Mouse (Mus musculus) stomach, embryonic 14.5 days (tissue): Measurements from ENCODE around the gene Ip6k2. TPM values are rescaled to one million over a fixed set of nuclear protein-coding genes. Genes with fewer than 3 reads are reported as not detected.

Experiments
- ATAC-seq: fragments of 200-750 bp; cut with Nextera tagmentation; 2 replicates; pipeline ENCODE4 v1.8.0; 2017; ENCODE audit warnings: low read depth, moderate TSS enrichment; ENCODE audit not compliant: insufficient number of reproducible peaks, insufficient read depth, low FRiP score
- H3K27ac ChIP-seq: fragments of 300-500 bp; sonication (generic); 2 replicates; pipeline ENCODE4 v1.5.1; 2014; ENCODE audit warnings: mild to moderate bottlenecking, low read length, moderate library complexity, mixed read lengths
- H3K27me3 ChIP-seq: fragments of 300-500 bp; sonication (generic); 2 replicates; pipeline ENCODE4 v1.6.1; 2014; ENCODE audit warnings: low read length, control low read depth, mixed read lengths; ENCODE audit not compliant: control insufficient read depth, insufficient read depth
- H3K36me3 ChIP-seq: fragments of 300-500 bp; sonication (generic); 2 replicates; pipeline ENCODE4 v1.6.1; 2014; ENCODE audit warnings: mild to moderate bottlenecking, control low read depth, low read length, moderate library complexity, mixed read lengths; ENCODE audit not compliant: control insufficient read depth, insufficient read depth
- H3K4me1 ChIP-seq: fragments of 300-500 bp; sonication (generic); 2 replicates; pipeline ENCODE4 v1.6.1; 2014; ENCODE audit warnings: low read length, control low read depth, mixed read lengths; ENCODE audit not compliant: control insufficient read depth, insufficient read depth
- H3K4me2 ChIP-seq: fragments of 300-500 bp; sonication (generic); replicated peaks from 2 replicates; pipeline ENCODE4 v1.6.1; 2014; ENCODE audit warnings: low read depth, low read length, control low read depth
- H3K4me3 ChIP-seq: fragments of 300-500 bp; sonication (generic); 2 replicates; pipeline ENCODE4 v1.5.1; 2014; ENCODE audit warnings: low read depth, low read length, control low read depth
- H3K9ac ChIP-seq: fragments of 300-500 bp; sonication (generic); replicated peaks from 2 replicates; pipeline ENCODE4 v1.6.1; 2014; ENCODE audit warnings: low read depth, mild to moderate bottlenecking, control low read depth, low read length, moderate library complexity, mixed read lengths
- H3K9me3 ChIP-seq: fragments of 300-500 bp; sonication (generic); 2 replicates; pipeline ENCODE4 v1.6.1; 2016; ENCODE audit warnings: low read depth, low read length, control low read depth; ENCODE audit not compliant: control insufficient read depth
- WGBS: fragments of 180-500 bp; shearing (Covaris S2); extraction: QIAGEN DNeasy Blood & Tissue Kit; methylation state at CpG from one replicate; pipeline ENCODE4 v1.1.7; 2014; 5-methylcytosine and 5-hydroxymethylcytosine counted together
- polyA plus RNA-seq: library from polyadenylated mRNA; unstranded; fragments of >200 nt; fragmentation: Nextera tagmentation; extraction: Ambion mirVana; gene quantifications from 2 replicates; pipeline ENCODE4 v1.2.1, GENCODE M21; 2014

The Ip6k2 gene
- polyA plus RNA-seq = 118 and 123 TPM in 2 replicates

DNA sequence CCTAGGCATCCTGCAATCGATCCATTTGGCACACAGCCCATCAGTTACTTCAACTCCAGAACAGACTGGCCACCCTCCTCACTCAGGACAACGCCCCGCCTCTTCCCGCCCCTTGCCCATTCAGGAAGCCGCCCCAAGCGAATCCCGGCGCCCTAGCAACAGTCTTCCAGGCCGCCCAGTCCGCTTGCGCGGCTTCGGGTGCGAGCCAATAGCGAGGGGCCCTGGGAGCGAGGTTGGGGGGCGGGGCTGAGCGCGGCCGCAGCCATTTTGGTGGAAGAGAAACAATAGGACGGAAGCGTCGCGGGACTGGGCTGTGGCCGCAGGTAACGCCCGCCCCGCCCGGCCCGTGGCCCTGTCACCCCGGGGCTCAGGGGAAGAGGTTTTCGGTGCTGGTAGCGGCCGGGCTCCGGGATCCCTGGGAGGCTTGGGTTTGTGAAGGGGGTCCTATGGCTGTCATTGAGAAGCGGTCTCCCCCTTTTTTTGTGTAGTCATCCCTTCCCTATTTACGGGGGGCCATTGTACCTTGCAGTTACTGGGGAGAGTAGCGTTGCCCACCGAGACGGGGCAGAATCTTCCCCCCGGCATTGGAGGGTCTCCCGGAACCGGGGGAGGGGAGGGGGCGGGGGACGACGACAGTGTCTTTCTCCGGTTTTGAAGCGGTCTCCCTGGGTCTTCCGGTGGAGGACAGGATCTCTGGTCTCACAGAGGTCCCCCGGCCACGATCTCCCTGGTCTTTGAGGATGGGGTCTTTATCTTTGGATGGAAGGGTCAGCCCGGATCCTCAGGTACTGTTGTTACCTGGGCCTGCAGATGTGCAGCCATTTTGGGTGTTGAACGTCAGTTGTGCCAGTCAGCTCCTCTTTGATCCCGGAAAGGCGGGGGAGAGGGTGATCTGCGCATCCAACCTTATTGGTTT is at the start of gene Ip6k2:
Gene Ip6k2 (plus strand): TSS at position 249 of the 916 bp plus-strand sequence.
- Histone ChIP-seq H3K4me3 (peak within 1 kb of the TSS; percentile 88), H3K4me1 (peaks cover 16% of the 10 kb centered on the region; the same call in 1 of the 2 replicates), H3K9me3 (no peaks in the 10 kb centered on the region), H3K9ac (peak within 1 kb of the TSS; percentile 95), H3K27ac (peak within 1 kb of the TSS; percentile 77), H3K4me2 (peak within 1 kb of the TSS; percentile 64), H3K36me3 (no peaks in the 10 kb centered on the region), H3K27me3 (no peaks in the 10 kb centered on the region)
- WGBS = under 1% methylated on average over 56 of the region's 56 CpGs
- peak; percentile 98 for ATAC-seq

DNA sequence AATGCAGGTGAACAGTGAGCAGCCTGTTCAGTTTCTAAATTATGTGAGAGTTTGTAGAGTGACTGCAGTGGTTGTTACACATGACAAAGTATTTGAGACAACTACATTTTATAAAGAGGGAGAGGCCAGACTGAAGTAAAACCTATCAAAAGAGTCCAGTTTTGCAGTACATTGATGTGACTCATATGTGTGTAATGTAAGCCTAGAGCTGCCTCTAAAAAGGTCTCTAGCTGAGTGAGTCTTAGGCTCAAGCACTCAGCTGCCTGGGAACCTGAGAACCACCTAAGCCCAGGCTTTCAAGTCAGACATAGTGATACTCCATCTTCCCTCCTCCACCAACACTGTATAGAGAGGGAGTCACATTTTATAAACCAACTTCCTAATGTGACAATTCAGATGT is 49.0 kb upstream of the Ip6k2 start:
- Histone ChIP-seq H3K4me2 (no peak overlapping the region), H3K4me3 (no peak overlapping the region), H3K27ac (no peak overlapping the region), H3K9ac (no peak overlapping the region), H3K36me3 (peaks cover 5% of the 10 kb centered on the region), H3K27me3 (no peaks in the 10 kb centered on the region), H3K4me1 (no peaks in the 10 kb centered on the region), H3K9me3 (no peaks in the 10 kb centered on the region)
- ATAC-seq = no peak

DNA sequence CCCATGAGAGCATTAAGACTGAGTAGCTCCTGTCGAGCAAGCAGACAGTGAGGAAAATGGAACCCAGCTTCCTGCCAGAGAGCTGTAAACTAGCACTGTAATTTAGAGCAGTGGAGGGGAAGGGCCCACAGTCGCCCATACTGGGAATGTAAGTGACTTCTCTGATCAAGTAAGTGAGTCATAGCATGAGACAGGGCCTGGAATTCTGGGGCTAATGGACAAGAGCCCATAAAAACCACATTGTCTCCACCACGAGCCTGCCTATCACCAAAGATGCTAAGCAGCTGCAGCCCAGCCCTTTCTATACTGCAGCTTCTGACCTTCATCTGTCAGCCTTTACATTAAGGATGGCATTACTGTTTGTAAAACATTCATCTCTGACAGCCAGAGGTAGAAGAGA is 44.4 kb upstream of the Ip6k2 start:
- no peak overlapping the region for H3K4me3 ChIP-seq
- WGBS = 35% methylated on average over 3 of the region's 3 CpGs
- H3K27ac ChIP-seq = no peak overlapping the region
- H3K4me1 ChIP-seq = no peaks in the 10 kb centered on the region
- H3K4me2 ChIP-seq = no peak overlapping the region
- no peak for ATAC-seq
- H3K9ac ChIP-seq = no peak overlapping the region
- peaks cover 12% of the 10 kb centered on the region; the same call in 1 of the 2 replicates for H3K36me3 ChIP-seq
- no peaks in the 10 kb centered on the region for H3K27me3 ChIP-seq
- H3K9me3 ChIP-seq = no peaks in the 10 kb centered on the region

DNA sequence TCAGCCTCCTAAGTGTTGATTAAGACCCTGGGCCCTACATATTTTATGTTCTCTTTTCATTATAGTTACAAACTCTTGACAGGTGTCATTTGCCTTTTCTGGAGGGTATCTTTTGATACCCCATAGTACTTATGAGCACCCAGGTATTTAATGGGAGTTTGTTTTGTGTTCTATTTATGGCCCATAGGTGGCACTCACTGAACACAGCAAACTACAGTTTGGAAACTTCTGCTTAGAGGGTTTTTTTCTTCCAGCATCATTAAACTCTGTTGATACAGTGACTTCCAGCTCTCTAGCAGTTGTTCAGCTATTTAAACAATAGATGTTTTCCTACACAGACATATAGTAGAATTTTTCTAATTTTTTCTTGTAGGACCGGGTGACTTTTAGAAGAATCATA is 43.5 kb upstream of the Ip6k2 start:
- H3K9me3 ChIP-seq = no peaks in the 10 kb centered on the region
- no peaks in the 10 kb centered on the region for H3K27me3 ChIP-seq
- no peak overlapping the region for H3K4me3 ChIP-seq
- H3K27ac ChIP-seq = no peak overlapping the region
- H3K9ac ChIP-seq = no peak overlapping the region
- no peak overlapping the region for H3K4me2 ChIP-seq
- no peak for ATAC-seq
- 94% methylated on average over 1 of the region's 1 CpGs for WGBS
- H3K36me3 ChIP-seq = peaks cover 10% of the 10 kb centered on the region; the same call in 1 of the 2 replicates
- no peaks in the 10 kb centered on the region for H3K4me1 ChIP-seq

DNA sequence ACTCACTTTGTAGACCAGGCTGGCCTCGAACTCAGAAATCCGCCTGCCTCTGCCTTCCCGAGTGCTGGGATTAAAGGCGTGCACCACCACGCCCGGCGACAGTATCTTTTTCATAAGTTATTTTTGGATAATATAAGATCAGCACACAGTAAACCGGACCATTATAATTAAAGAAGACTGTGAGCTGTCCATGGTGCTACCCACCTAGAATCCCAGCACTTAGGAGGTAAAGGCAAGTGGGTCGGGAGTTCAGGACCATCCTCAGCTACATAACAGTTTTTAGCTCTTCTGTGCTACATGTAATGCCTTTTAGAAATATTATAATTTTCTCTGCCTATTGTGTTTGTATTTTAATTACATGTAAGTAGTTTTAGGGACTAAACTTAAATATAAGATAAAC is 41.5 kb upstream of the Ip6k2 start:
- Histone ChIP-seq H3K9ac (no peak overlapping the region), H3K27me3 (no peaks in the 10 kb centered on the region), H3K4me1 (no peaks in the 10 kb centered on the region), H3K36me3 (peaks cover 29% of the 10 kb centered on the region), H3K4me2 (no peak overlapping the region), H3K27ac (no peak overlapping the region), H3K4me3 (no peak overlapping the region), H3K9me3 (no peaks in the 10 kb centered on the region)
- ATAC-seq = no peak
- 87% methylated on average over 9 of the region's 9 CpGs for WGBS

DNA sequence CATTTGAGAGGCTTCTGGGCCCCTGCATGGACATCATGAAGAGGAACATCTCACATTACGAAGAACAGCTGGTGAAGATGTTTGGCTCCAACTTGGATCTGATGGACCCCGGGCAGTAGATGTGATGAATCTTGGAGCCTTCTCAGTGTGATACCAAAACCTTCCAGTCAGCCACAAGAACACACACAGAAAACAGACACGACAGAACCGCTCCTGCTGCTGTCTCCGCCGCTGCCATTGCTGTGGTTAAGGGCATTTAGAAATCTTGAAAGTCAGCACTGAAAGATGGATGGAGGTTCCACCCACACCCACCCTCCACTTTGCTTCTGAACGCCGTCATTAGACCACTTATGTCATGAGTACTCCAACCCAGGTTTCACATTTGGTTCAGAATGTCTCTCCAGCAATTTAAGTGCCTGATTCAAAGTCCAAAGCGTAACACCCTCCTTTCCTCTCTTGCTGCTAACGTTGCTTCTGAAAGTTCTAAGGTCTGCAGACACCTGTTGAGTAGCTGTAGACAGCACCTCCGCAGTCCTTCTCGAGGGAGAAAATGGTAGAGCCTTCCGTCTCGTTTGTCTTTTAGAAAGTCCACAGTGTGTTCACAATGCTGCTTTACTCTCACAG is 36.6 kb upstream of the Ip6k2 start:
- H3K4me1 ChIP-seq = no peaks in the 10 kb centered on the region
- no peak overlapping the region for H3K27ac ChIP-seq
- no peak for ATAC-seq
- H3K4me2 ChIP-seq = no peak overlapping the region
- WGBS = 81% methylated on average over 14 of the region's 14 CpGs
- H3K27me3 ChIP-seq = no peaks in the 10 kb centered on the region
- H3K4me3 ChIP-seq = no peak overlapping the region
- no peak overlapping the region for H3K9ac ChIP-seq
- H3K9me3 ChIP-seq = no peaks in the 10 kb centered on the region
- H3K36me3 ChIP-seq = peaks cover 28% of the 10 kb centered on the region

DNA sequence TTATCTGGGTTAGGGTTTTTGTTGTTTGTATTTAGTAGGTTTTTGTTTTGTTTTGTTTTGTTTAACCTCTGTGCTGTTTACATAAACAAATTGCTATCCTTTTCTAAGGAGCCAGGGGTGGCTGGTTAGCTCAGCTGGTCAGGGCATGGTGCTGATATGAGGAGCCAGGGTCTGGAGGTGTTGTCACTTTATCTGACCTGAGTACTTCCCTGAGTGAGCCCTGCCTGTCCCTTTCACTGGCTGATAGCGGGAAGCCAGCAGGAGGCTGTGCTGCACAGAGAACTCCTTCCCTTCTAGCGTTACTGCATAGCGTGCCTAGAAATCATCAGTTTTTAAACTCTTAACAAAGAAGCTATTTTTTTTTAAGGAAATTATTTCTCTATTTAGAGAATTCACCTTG is 35.9 kb upstream of the Ip6k2 start:
- Histone ChIP-seq H3K36me3 (peaks cover 28% of the 10 kb centered on the region), H3K9me3 (no peaks in the 10 kb centered on the region), H3K4me3 (no peak overlapping the region), H3K4me1 (no peaks in the 10 kb centered on the region), H3K9ac (no peak overlapping the region), H3K27me3 (no peaks in the 10 kb centered on the region), H3K27ac (no peak overlapping the region), H3K4me2 (no peak overlapping the region)
- 86% methylated on average over 3 of the region's 3 CpGs for WGBS
- no peak for ATAC-seq

DNA sequence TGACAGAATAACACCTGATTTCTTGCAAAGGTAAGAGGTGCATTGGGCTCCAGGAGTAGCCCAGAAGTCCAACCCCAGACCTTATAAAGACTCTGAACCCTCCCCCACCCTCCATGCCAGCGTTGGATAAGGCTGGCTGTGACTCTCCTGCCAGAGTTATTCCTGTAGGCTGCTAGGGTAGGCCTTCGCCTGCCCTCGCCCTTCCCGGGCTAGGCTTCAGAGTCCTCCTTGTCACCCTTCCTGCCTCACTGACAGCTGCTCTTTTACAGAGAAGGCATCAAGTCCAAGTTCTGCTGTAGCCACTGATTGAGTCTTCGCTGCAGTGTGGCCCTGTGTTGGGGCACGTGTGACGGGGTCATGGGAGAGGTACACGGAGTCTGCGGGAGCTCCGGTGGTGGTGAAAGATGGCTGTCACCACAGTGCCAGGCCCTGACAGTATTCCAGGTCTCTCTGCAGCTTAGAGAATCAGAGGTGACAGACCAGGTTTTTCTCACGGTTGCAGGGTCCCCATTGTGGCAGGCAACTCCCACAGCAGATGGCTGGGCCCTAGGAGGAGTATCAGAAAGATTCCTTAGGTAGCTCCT is 34.9 kb upstream of the Ip6k2 start:
- ATAC-seq = no peak
- H3K27me3 ChIP-seq = no peaks in the 10 kb centered on the region
- H3K36me3 ChIP-seq = peaks cover 28% of the 10 kb centered on the region
- WGBS = 83% methylated on average over 11 of the region's 11 CpGs
- H3K4me1 ChIP-seq = no peaks in the 10 kb centered on the region
- H3K9me3 ChIP-seq = no peaks in the 10 kb centered on the region
- no peak overlapping the region for H3K9ac ChIP-seq
- H3K4me3 ChIP-seq = no peak overlapping the region
- no peak overlapping the region for H3K4me2 ChIP-seq
- H3K27ac ChIP-seq = no peak overlapping the region
